Mouse (Mus musculus) CH12.LX (cell line): ENCODE measurements at regions not wholly inside any gene's neighbourhood (a gene's known extent, or its start where the extent isn't known, plus 50 kb on each side); places are given as distances from the start of the nearest gene placed in this dataset.

Source experiments
- DNase-seq: peaks from one replicate; pipeline ENCODE4 v3.0.0-alpha.2; 2013; ENCODE audit errors: extremely low read depth
- H3K27ac ChIP-seq: 2 replicates; pipeline ENCODE4 v1.5.1; 2012; ENCODE audit warnings: low read depth, mild to moderate bottlenecking, control low read depth, moderate library complexity; ENCODE audit not compliant: insufficient read depth
- H3K27me3 ChIP-seq: replicated peaks from 2 replicates; pipeline ENCODE3; 2012; ENCODE audit warnings: inconsistent platforms
- H3K36me3 ChIP-seq, 2 experiments: replicated peaks in 1 of 2; 2 replicates each; pipeline versions ENCODE3 to v1.6.1; 2012; ENCODE audit warnings: inconsistent platforms in 1 of 2, low read length in 1 of 2, mild to moderate bottlenecking in 1 of 2, mixed read lengths in 1 of 2, moderate library complexity in 1 of 2; ENCODE audit not compliant: control insufficient read depth in 1 of 2, insufficient read depth in 1 of 2
- H3K4me1 ChIP-seq, 2 experiments: 2 replicates each; pipeline ENCODE4 v1.6.1; 2012; ENCODE audit warnings: inconsistent platforms in 1 of 2, moderate library complexity in 1 of 2; ENCODE audit not compliant: insufficient read depth in 2 of 2, control insufficient read depth in 1 of 2
- H3K4me2 ChIP-seq: 2 replicates; pipeline ENCODE4 v1.6.1; 2012; ENCODE audit warnings: low read depth, mild to moderate bottlenecking, control low read depth; ENCODE audit not compliant: poor library complexity, insufficient read depth, severe bottlenecking
- H3K4me3 ChIP-seq, 3 experiments: fragments of 150-350 bp in 1 of 3; sonication (generic) in 1 of 3; replicated peaks in 1 of 3; 2 replicates each; pipeline versions ENCODE3 to v1.5.1; 2011 to 2012; ENCODE audit warnings: low read depth in 2 of 3, low read length in 2 of 3, mild to moderate bottlenecking in 2 of 3, moderate library complexity in 2 of 3, control low read depth in 1 of 3, improper control_type of control experiment in 1 of 3, inconsistent platforms in 1 of 3, mixed read lengths in 1 of 3; ENCODE audit not compliant: poor library complexity in 1 of 3
- H3K79me2 ChIP-seq: replicated peaks from 2 replicates; pipeline ENCODE4 v1.6.1; 2012; ENCODE audit warnings: mild to moderate bottlenecking, moderate library complexity; ENCODE audit not compliant: control insufficient read depth, poor library complexity, insufficient read depth, severe bottlenecking; ENCODE audit errors: extremely low read depth
- H3K9ac ChIP-seq: 2 replicates; pipeline ENCODE4 v1.6.1; 2012; ENCODE audit warnings: low read depth, mild to moderate bottlenecking, control low read depth, moderate library complexity; ENCODE audit not compliant: insufficient read depth
- H3K9me3 ChIP-seq: replicated peaks from 2 replicates; pipeline ENCODE3; 2012; ENCODE audit warnings: low read length, inconsistent platforms, mixed read lengths
- BHLHE40 ChIP-seq: IDR thresholded peaks from 2 replicates; pipeline ENCODE4 v1.6.1; 2011; ENCODE audit warnings: mild to moderate bottlenecking, low read depth, low read length, improper control_type of control experiment
- CHD1 ChIP-seq: IDR thresholded peaks from 2 replicates; pipeline ENCODE4 v1.6.1; 2012; ENCODE audit warnings: low read depth, low read length, improper control_type of control experiment, inconsistent platforms
- ELF1 ChIP-seq: IDR thresholded peaks from 2 replicates; pipeline ENCODE4 v1.6.1; 2014; ENCODE audit warnings: low read depth, mild to moderate bottlenecking, inconsistent platforms, low read length, improper control_type of control experiment
- JUN ChIP-seq: IDR thresholded peaks from 2 replicates; pipeline ENCODE4 v1.6.1; 2011; ENCODE audit warnings: low read depth, mild to moderate bottlenecking, low read length, improper control_type of control experiment, moderate library complexity; ENCODE audit not compliant: insufficient read depth
- JUND ChIP-seq: conservative IDR thresholded peaks from 2 replicates; pipeline ENCODE4 v1.6.1; 2011; ENCODE audit warnings: low read depth, low read length, improper control_type of control experiment
- KAT2A ChIP-seq: IDR thresholded peaks from 2 replicates; pipeline ENCODE4 v1.6.1; 2012; ENCODE audit warnings: low read length, improper control_type of control experiment, inconsistent platforms; ENCODE audit not compliant: insufficient replicate concordance
- MAFK ChIP-seq: IDR thresholded peaks from 2 replicates; pipeline ENCODE4 v1.6.1; 2011; ENCODE audit warnings: low read length, improper control_type of control experiment; ENCODE audit not compliant: insufficient replicate concordance
- MAZ ChIP-seq: IDR thresholded peaks from 2 replicates; pipeline ENCODE4 v1.6.1; 2012; ENCODE audit warnings: low read depth, mild to moderate bottlenecking, inconsistent platforms, low read length, improper control_type of control experiment, moderate library complexity
- MYC ChIP-seq: IDR thresholded peaks from 2 replicates; pipeline ENCODE4 v1.6.1; 2011; ENCODE audit warnings: low read depth, mild to moderate bottlenecking, improper control_type of control experiment, low read length
- POLR2AphosphoS2 ChIP-seq: IDR thresholded peaks from 2 replicates; pipeline ENCODE4 v1.6.1; 2011; ENCODE audit warnings: low read depth, low read length, improper control_type of control experiment
- RAD21 ChIP-seq: IDR thresholded peaks from 2 replicates; pipeline ENCODE4 v1.6.1; 2011; ENCODE audit warnings: low read depth, mild to moderate bottlenecking, low read length, improper control_type of control experiment, moderate library complexity
- SIN3A ChIP-seq: IDR thresholded peaks from 2 replicates; pipeline ENCODE4 v1.6.1; 2012; ENCODE audit warnings: low read length, improper control_type of control experiment, inconsistent platforms
- UBTF ChIP-seq: IDR thresholded peaks from 2 replicates; pipeline ENCODE4 v1.6.1; 2012; ENCODE audit warnings: low read depth, mild to moderate bottlenecking, inconsistent platforms, low read length, improper control_type of control experiment, moderate library complexity
- USF2 ChIP-seq: conservative IDR thresholded peaks from 2 replicates; pipeline ENCODE4 v1.6.1; 2011; ENCODE audit warnings: low read depth, low read length, improper control_type of control experiment
- ZC3H11A ChIP-seq: IDR thresholded peaks from 2 replicates; pipeline ENCODE4 v1.6.1; 2012; ENCODE audit warnings: low read depth, mild to moderate bottlenecking, inconsistent platforms, low read length, improper control_type of control experiment
- ZKSCAN1 ChIP-seq: IDR thresholded peaks from 2 replicates; pipeline ENCODE4 v1.6.1; 2012; ENCODE audit warnings: low read depth, inconsistent platforms, low read length, improper control_type of control experiment, borderline replicate concordance
- ZNF384 ChIP-seq: IDR thresholded peaks from 2 replicates; pipeline ENCODE4 v1.6.1; 2012; ENCODE audit warnings: low read depth, low read length, improper control_type of control experiment, inconsistent platforms
- dilution Hi-C: fragments of 300-500 bp; cut with MboI; formaldehyde crosslinking; loops from 2 replicates; pipeline ENCODE4 v1.14.3; 2020; ENCODE audit warnings: low sequenced_read_pairs; ENCODE audit not compliant: extremely low pct_unique_long_range_greater_than_20kb, extremely low pct_ligation_motif_present
- in situ Hi-C: fragments of 300-500 bp; cut with MboI; formaldehyde crosslinking; loops from 3 replicates; pipeline ENCODE4 v1.14.3; 2019; ENCODE audit warnings: low sequenced_read_pairs, low pct_ligation_motif_present, low pct_unique_long_range_greater_than_20kb, mixed read lengths

DNA sequence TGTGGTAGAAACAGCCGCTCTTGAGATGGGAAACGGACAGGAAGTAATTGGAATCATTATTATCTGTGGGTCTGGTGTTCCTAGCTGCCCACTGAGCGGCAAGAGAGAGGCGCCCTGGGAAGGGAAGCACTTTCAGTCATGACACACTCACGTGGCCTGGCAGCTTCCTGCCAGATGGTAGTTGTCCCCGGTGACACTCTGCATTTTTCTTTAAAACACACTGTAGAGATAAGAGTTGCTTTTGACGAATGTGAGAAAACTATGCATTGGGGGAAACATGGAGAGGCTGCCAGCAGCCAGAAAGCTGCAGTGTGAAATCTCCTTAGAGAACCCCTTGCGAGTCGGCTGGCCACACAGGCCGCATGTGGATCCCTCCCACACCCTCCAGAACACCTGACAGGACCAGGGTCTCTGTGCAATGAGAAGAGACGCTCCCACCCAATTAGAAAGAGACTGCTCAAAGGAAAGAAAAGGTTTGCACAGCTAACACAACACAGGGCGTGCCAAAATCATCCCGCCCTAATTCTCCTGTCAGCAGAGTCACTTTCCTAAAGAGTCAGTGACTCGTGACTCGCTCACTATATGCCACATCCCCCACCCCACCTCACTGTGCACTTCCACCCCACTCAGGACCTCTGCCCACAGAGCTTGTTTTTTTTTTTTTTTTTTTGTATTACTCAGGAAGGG, 194.0 kb upstream of the Map3k1 start:
- Histone ChIP-seq H3K4me2 (no peak overlapping the region), H3K4me3 (no peak overlapping the region), H3K4me1 (peaks cover 30 to 72% of the 10 kb centered on the region in 2 experiments), H3K27ac (no peak overlapping the region), H3K36me3 (no peaks in the 10 kb centered on the region), H3K9me3 (no peaks in the 10 kb centered on the region), H3K27me3 (no peaks in the 10 kb centered on the region), H3K79me2 (no peaks in the 10 kb centered on the region), H3K9ac (no peak overlapping the region)
- no peak for DNase-seq
- dilution Hi-C loops (no loop called here), in situ Hi-C loops (no loop called here)
- TF ChIP-seq MAFK (no peak), BHLHE40 (peak; percentile 87), USF2 (peak; percentile 28; the same call in 1 of the 2 replicates), ZNF384 (peak; percentile 62)

- no peak for DNase-seq
- no peak overlapping the region for H3K9ac ChIP-seq
- peaks cover 30 to 72% of the 10 kb centered on the region in 2 experiments for H3K4me1 ChIP-seq
- H3K79me2 ChIP-seq: no peaks in the 10 kb centered on the region
- TF ChIP-seq SIN3A (no peak), JUN (no peak), RAD21 (no peak), USF2 (no peak), CHD1 (no peak), JUND (no peak), POLR2AphosphoS2 (no peak), MAZ (no peak), ZKSCAN1 (no peak), ELF1 (no peak), MYC (no peak), ZC3H11A (no peak), KAT2A (no peak), UBTF (no peak), BHLHE40 (no peak)
- no peaks in the 10 kb centered on the region for H3K9me3 ChIP-seq
- no peak overlapping the region for H3K27ac ChIP-seq
- no peak overlapping the region for H3K4me3 ChIP-seq
- in situ Hi-C loops (no loop called here), dilution Hi-C loops (no loop called here)
- H3K36me3 ChIP-seq: no peaks in the 10 kb centered on the region
- H3K4me2 ChIP-seq: no peak overlapping the region
- H3K27me3 ChIP-seq: no peaks in the 10 kb centered on the region
Measured at GRCm38 (mm10) chr13:112003445-112003844, 194.7 kb upstream of the Map3k1 start.
